Mouse (Mus musculus) lung, postnatal 0 days (tissue): ENCODE data around the gene Ddx58. TPM values are rescaled to one million over a fixed set of nuclear protein-coding genes. Genes with fewer than 3 reads are reported as not detected.
A peak's percentile ranks its signal among the peaks of the same experiment; 100 is the strongest.

Source experiments
- ATAC-seq: fragments of 200-750 bp; cut with Nextera tagmentation; 2 replicates; pipeline ENCODE4 v1.8.0; 2017; ENCODE audit warnings: moderate library complexity
- DNase-seq: peaks from one replicate; pipeline ENCODE4 v3.0.0-alpha.2; 2016; ENCODE audit warnings: low spot score
- H3K27ac ChIP-seq: fragments of 300-500 bp; sonication (generic); 2 replicates; pipeline ENCODE4 v1.5.1; 2014; ENCODE audit warnings: antibody characterized with exemption, mild to moderate bottlenecking, low read length, mixed read lengths
- H3K27me3 ChIP-seq: fragments of 300-500 bp; sonication (generic); replicated peaks from 2 replicates; pipeline ENCODE4 v1.6.1; 2014; ENCODE audit warnings: low read length, mixed read lengths; ENCODE audit not compliant: insufficient read depth
- H3K36me3 ChIP-seq: fragments of 300-500 bp; sonication (generic); 2 replicates; pipeline ENCODE4 v1.6.1; 2014; ENCODE audit warnings: low read length, mixed read lengths; ENCODE audit not compliant: insufficient read depth
- H3K4me1 ChIP-seq: fragments of 300-500 bp; sonication (generic); 2 replicates; pipeline ENCODE4 v1.6.1; 2014; ENCODE audit warnings: antibody characterized with exemption, low read depth, low read length, mixed read lengths; ENCODE audit not compliant: insufficient read depth
- H3K4me2 ChIP-seq: fragments of 300-500 bp; sonication (generic); replicated peaks from 2 replicates; pipeline ENCODE4 v1.6.1; 2014; ENCODE audit warnings: low read depth, mild to moderate bottlenecking, low read length, moderate library complexity, mixed read lengths
- H3K4me3 ChIP-seq: fragments of 300-500 bp; sonication (generic); 2 replicates; pipeline ENCODE4 v1.5.1; 2014; ENCODE audit warnings: low read depth, low read length
- H3K9ac ChIP-seq: fragments of 300-500 bp; sonication (generic); replicated peaks from 2 replicates; pipeline ENCODE4 v1.6.1; 2014; ENCODE audit warnings: low read depth, mild to moderate bottlenecking
- H3K9me3 ChIP-seq: fragments of 300-500 bp; sonication (generic); 2 replicates; pipeline ENCODE4 v1.6.1; 2016; ENCODE audit warnings: low read length, mixed read lengths
- CTCF ChIP-seq: IDR thresholded peaks from 2 replicates; pipeline ENCODE4 v1.5.1; 2016; ENCODE audit warnings: antibody characterized with exemption, mild to moderate bottlenecking
- EP300 ChIP-seq: IDR thresholded peaks from 2 replicates; pipeline ENCODE4 v1.6.1; 2016; ENCODE audit warnings: antibody characterized with exemption, mild to moderate bottlenecking, control low read depth
- WGBS: fragments of 180-500 bp; shearing (Covaris S2); extraction: QIAGEN DNeasy Blood & Tissue Kit; methylation state at CpG from one replicate; pipeline ENCODE4 v1.1.7; 2014; 5-methylcytosine and 5-hydroxymethylcytosine counted together
- polyA plus RNA-seq: library from polyadenylated mRNA; unstranded; fragments of >200 nt; fragmentation: Nextera tagmentation; extraction: Ambion mirVana; gene quantifications from 2 replicates; pipeline ENCODE4 v1.2.1, GENCODE M21; 2015

Gene Ddx58
- polyA plus RNA-seq, 1 experiment from 2014 or later: 15.3 TPM

GRCm38 (mm10) chr4:40253766-40254165 is 14.1 kb upstream of the Ddx58 start:
- Histone ChIP-seq H3K9me3 (no peaks in the 10 kb centered on the region), H3K27ac (no peak overlapping the region), H3K36me3 (no peaks in the 10 kb centered on the region), H3K9ac (no peak overlapping the region), H3K27me3 (no peaks in the 10 kb centered on the region), H3K4me1 (no peaks in the 10 kb centered on the region), H3K4me2 (no peak overlapping the region), H3K4me3 (no peak overlapping the region)
- TF ChIP-seq EP300 (no peak), CTCF (no peak)
- ATAC-seq (peak; percentile 56), DNase-seq (no peak)
- WGBS: 43% methylated on average over 2 of the region's 2 CpGs

- Histone ChIP-seq H3K4me2 (no peak overlapping the region), H3K27ac (no peak overlapping the region), H3K27me3 (no peaks in the 10 kb centered on the region), H3K4me1 (no peaks in the 10 kb centered on the region), H3K9ac (no peak overlapping the region), H3K9me3 (no peaks in the 10 kb centered on the region), H3K4me3 (no peak overlapping the region), H3K36me3 (no peaks in the 10 kb centered on the region)
- TF ChIP-seq CTCF: no peak
- no peak for TF ChIP-seq EP300
- no peak for DNase-seq
- 85% methylated on average over 5 of the region's 5 CpGs for WGBS
- ATAC-seq: no peak
Observed at GRCm38 (mm10) chr4:40250984-40251383, 11.4 kb upstream of the Ddx58 start.

- no peak overlapping the region for H3K4me3 ChIP-seq
- H3K27ac ChIP-seq: no peak overlapping the region
- H3K36me3 ChIP-seq: no peaks in the 10 kb centered on the region
- no peak for DNase-seq
- no peaks in the 10 kb centered on the region for H3K27me3 ChIP-seq
- H3K4me2 ChIP-seq: no peak overlapping the region
- no peak overlapping the region for H3K9ac ChIP-seq
- no peaks in the 10 kb centered on the region for H3K9me3 ChIP-seq
- no peak for ATAC-seq
- WGBS: 74% methylated on average over 8 of the region's 8 CpGs
- H3K4me1 ChIP-seq: no peaks in the 10 kb centered on the region
- TF ChIP-seq EP300 (no peak), CTCF (no peak)
Observed at GRCm38 (mm10) chr4:40244035-40244434, 4.4 kb upstream of the Ddx58 start.

GRCm38 (mm10) chr4:40243006-40243405 is 3.4 kb upstream of the Ddx58 start:
- H3K36me3 ChIP-seq: no peaks in the 10 kb centered on the region
- H3K4me3 ChIP-seq: no peak overlapping the region
- H3K4me1 ChIP-seq: no peaks in the 10 kb centered on the region
- ATAC-seq (no peak), DNase-seq (no peak)
- H3K27ac ChIP-seq: no peak overlapping the region
- H3K4me2 ChIP-seq: no peak overlapping the region
- WGBS: 95% methylated on average over 4 of the region's 4 CpGs
- no peak for TF ChIP-seq EP300
- TF ChIP-seq CTCF: no peak
- H3K9me3 ChIP-seq: no peaks in the 10 kb centered on the region
- H3K27me3 ChIP-seq: no peaks in the 10 kb centered on the region
- no peak overlapping the region for H3K9ac ChIP-seq

- Histone ChIP-seq H3K9me3 (no peaks in the 10 kb centered on the region), H3K36me3 (no peaks in the 10 kb centered on the region), H3K9ac (no peak overlapping the region), H3K27ac (no peak overlapping the region), H3K27me3 (no peaks in the 10 kb centered on the region), H3K4me3 (no peak overlapping the region), H3K4me1 (no peaks in the 10 kb centered on the region), H3K4me2 (no peak overlapping the region)
- ATAC-seq: no peak
- DNase-seq: peak; percentile 23
- 42% methylated on average over 6 of the region's 6 CpGs for WGBS
- TF ChIP-seq EP300 (no peak), CTCF (no peak)
Observed at GRCm38 (mm10) chr4:40241928-40242327, 2.3 kb upstream of the Ddx58 start.

- TF ChIP-seq CTCF (no peak), EP300 (no peak)
- Histone ChIP-seq H3K4me1 (no peaks in the 10 kb centered on the region), H3K4me3 (peak overlapping the region; percentile 76), H3K27ac (peak overlapping the region; percentile 89; the same call in 1 of the 2 replicates), H3K9ac (0 out of 2 replicates have a peak overlapping the region, but pooled peaks have one; percentile 59), H3K9me3 (no peaks in the 10 kb centered on the region), H3K27me3 (no peaks in the 10 kb centered on the region), H3K36me3 (no peaks in the 10 kb centered on the region; the same call in 1 of the 2 replicates), H3K4me2 (peak overlapping the region; percentile 62)
- 40% methylated on average over 5 of the region's 5 CpGs for WGBS
- no peak for ATAC-seq
- DNase-seq: no peak
Observed at GRCm38 (mm10) chr4:40240272-40240744, 680 bp upstream of the Ddx58 start.
